Mouse (Mus musculus) hematopoietic multipotent progenitor cell, adult 10-12 weeks (in vitro differentiated cells): Measurements from ENCODE around the gene Zfp595. TPM values are rescaled to one million over a fixed set of nuclear protein-coding genes. Genes with fewer than 3 reads are reported as not detected.

Experiments used
- polyA plus RNA-seq: library from polyadenylated mRNA; stranded (reverse); fragments of >175 nt; gene quantifications from 2 replicates; pipeline ENCODE4 v1.2.3, GENCODE M21; 2012; ENCODE audit warnings: low replicate concordance

The Zfp595 gene
- 0.24 and 0.64 TPM in 2 replicates for polyA plus RNA-seq

GRCm38 (mm10) chr13:67332019-67332724 is at the start of gene Zfp595:
Gene Zfp595, minus strand, starts transcription at chr13:67332570.

DNA sequence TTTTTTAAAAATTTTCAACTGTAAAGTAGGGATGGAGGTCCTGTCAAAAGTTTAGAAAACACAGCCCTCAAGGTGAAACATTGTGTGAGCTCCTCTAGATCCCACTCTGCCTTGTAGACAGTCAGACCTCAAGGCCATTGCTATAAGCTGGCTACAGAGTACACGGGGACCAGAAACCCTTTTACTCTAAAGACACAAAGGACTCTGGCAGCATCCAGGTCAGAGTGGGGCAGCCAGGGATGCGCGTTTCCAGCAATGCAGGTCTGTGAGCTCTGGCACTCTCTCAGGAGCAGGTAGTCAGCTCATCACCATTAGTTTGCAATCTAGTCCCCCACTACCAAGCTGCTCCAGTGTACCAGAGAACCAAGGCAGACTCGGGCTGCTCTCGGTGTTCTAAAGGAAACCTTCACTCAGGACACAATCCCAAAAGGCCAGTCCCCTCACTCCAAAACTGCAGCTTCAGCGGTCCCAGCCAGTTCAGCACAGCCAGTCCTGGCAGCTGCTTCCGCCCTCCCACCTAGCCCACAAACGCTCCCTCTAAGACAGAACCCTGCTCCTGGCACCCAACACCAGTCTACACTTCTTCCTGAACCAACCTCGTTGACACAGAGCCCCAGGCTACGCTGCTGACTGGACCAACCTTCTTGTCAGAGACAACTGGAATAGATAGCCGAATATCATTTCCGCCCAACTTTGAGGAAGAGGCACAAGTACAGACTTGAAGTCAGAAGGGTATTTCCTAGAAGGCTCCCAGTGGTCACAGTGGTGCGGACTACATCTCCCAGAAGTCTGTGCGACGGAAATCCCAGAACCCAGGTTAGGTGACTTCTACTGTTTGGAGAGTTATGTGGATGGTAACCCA is 42.9 kb upstream of the Zfp595 start, which contains the start of the genes Gm28041 and Zfp456:
Gene Gm28041 (minus strand): TSS at position 684 of the 862 bp plus-strand sequence.
Gene Zfp456 (minus strand): TSS at position 761 of the 862 bp plus-strand sequence.

GRCm38 (mm10) chr13:67360131-67360744 is 27.9 kb upstream of the Zfp595 start, which contains the start of the genes Gm28044 and Zfp953:
Gene Gm28044, minus strand, starts transcription at chr13:67360536.
Gene Zfp953, minus strand, starts transcription at chr13:67360605.

DNA sequence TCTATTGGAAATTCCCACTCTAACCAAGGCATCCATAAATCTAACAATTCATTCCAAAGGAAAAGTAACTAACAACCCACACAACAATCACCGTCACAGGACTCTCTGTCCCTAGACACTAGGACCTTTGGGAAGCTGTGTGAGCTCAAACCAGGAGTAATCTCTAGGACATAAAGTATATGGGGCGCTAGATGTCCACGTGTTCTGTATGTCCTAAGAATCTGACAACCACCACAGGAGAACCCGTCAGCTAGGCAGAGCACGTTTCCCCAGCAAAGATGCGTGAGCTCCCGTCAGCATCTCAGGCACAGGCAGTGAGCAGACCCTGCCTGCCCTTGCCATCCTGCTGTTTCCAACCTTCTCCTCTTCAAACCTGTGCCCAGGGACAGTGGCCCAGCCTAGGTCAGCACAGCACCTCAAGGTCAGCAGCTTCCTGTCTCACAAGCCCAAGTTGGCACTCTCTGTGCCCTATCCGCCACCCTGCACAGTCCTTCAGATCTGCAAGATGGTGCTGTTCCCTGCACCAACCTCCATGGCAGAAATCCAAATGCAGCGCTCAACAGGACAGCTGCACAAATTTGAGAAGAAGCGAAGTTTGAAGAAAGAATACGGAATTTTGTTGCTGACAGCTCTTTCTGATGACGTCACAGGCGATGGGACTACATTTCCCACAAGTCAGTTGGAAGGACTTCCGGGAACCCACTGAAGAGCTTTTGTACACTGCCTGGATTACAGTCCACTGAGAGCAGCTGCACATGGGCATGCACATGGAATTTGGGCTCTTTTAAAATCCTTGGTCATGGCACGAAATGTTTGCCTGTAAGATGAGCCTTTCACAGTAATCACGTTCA is 26.3 kb downstream of the Zfp595 start, which contains the start of gene Zfp457:
Gene Zfp457 (minus strand): TSS at position 664 of the 851 bp plus-strand sequence.

GRCm38 (mm10) chr13:67278314-67278713 is 54.1 kb downstream of the Zfp595 start, which contains the start of gene Zfp458:
Gene Zfp458, minus strand, starts transcription at chr13:67278466.

Other genes with a start within 250 kb of the Zfp595 start
- gene Zfp708, start 234.6 kb downstream of the Zfp595 start, polyA plus RNA-seq = 0.07 TPM in 1 of 2 replicates, not detected in the other
- 0.45 TPM in 1 of 2 replicates, not detected in the other for gene Gm28557, start 224.0 kb downstream of the Zfp595 start, polyA plus RNA-seq
- not detected in 2 replicates for gene Rslcan18, start 216.3 kb downstream of the Zfp595 start, polyA plus RNA-seq
- 0.11 and 0.45 TPM in 2 replicates for gene Zfp759, start 210.9 kb downstream of the Zfp595 start, polyA plus RNA-seq
- 0.14 and 0.71 TPM in 2 replicates for gene Rsl1, start 159.4 kb downstream of the Zfp595 start, polyA plus RNA-seq
- 0.20 and 0.24 TPM in 2 replicates for gene Zfp455, start 138.1 kb downstream of the Zfp595 start, polyA plus RNA-seq
- gene Zfp458, start 54.1 kb downstream of the Zfp595 start, polyA plus RNA-seq = 0.04 and 0.48 TPM in 2 replicates
- gene Zfp457, start 26.1 kb downstream of the Zfp595 start, polyA plus RNA-seq = 0.51 TPM in 1 of 2 replicates, not detected in the other
- not detected in 2 replicates for gene Gm28044, start 28.0 kb upstream of the Zfp595 start, polyA plus RNA-seq
- 0.21 and 0.54 TPM in 2 replicates for gene Zfp953, start 28.0 kb upstream of the Zfp595 start, polyA plus RNA-seq
- gene Gm28041, start 43.2 kb upstream of the Zfp595 start, polyA plus RNA-seq = not detected in 2 replicates
- gene Zfp456, start 43.2 kb upstream of the Zfp595 start, polyA plus RNA-seq = 0.11 and 0.29 TPM in 2 replicates
- gene Zfp429, start 67.2 kb upstream of the Zfp595 start, polyA plus RNA-seq = 4.1 and 8.4 TPM in 2 replicates
- gene Zfp459, start 88.8 kb upstream of the Zfp595 start, polyA plus RNA-seq = 0.10 and 0.43 TPM in 2 replicates
- gene Zfp874a, start 119.1 kb upstream of the Zfp595 start, polyA plus RNA-seq = 0.43 and 0.45 TPM in 2 replicates
- 0.56 and 1.0 TPM in 2 replicates for gene Zfp874b, start 151.7 kb upstream of the Zfp595 start, polyA plus RNA-seq
- 0.13 and 1.1 TPM in 2 replicates for gene Zfp58, start 168.0 kb upstream of the Zfp595 start, polyA plus RNA-seq
- gene Gm26965, start 193.6 kb upstream of the Zfp595 start, polyA plus RNA-seq = not detected in 2 replicates
- 1.3 and 2.3 TPM in 2 replicates for gene Zfp87, start 193.6 kb upstream of the Zfp595 start, polyA plus RNA-seq
- gene Zfp748, start 221.3 kb upstream of the Zfp595 start, polyA plus RNA-seq = 0.66 and 0.73 TPM in 2 replicates